Mouse (Mus musculus): ENCODE measurements around the gene Fam78a. TPM values are rescaled to one million over a fixed set of nuclear protein-coding genes. Genes with fewer than 3 reads are reported as not detected.
"Not testable (repeated sequence)": the region's sequence is repeated elsewhere in the genome, so short reads cannot be mapped to it uniquely, and the experiment has no call there.

Gene Fam78a
- total RNA-seq, 2 experiments from 2014 or later, result 4.5 to 5.3 TPM

DNA sequence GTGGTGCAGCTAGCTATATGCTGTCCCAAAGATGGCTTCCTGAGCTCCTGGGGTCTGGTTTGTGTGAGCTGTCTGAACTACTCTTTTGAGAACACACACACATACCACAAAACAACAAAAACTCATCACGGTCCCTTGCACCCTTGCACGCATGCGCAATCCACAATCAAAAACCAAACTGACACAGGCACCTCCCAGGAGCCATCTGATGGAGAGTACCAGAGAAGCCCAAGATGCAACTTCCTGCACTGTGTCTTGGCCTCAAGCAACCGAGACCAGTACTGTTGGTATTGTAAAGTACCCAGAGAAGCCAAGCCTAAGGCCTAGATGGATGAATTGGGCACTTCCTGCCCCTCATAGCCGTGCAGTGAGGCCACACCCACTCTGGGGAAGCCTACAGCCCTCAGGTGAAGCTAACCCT lies 19.3 kb downstream of the Fam78a start:
- DNase-seq, result no peak

DNA sequence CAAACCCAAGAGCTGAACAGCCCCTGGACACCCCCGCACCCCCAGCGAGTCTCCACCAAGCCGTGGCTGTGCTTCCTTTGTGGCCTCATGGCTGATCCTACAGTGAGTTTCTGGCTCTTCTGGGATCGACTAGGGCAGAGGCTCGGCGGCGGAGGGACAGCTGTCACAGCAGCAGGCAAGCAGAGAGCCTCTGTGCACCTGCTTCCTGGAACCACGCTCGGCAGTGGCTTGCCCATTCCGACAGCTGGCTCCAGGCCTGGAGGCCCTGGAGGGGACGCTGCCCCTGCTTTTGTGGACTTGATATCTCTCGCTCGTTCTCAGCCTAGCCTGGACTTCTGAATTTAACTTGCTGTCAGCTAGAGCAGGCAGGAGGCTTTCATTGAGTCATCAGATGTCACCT lies 19.7 kb downstream of the Fam78a start:
- DNase-seq, result no peak

DNA sequence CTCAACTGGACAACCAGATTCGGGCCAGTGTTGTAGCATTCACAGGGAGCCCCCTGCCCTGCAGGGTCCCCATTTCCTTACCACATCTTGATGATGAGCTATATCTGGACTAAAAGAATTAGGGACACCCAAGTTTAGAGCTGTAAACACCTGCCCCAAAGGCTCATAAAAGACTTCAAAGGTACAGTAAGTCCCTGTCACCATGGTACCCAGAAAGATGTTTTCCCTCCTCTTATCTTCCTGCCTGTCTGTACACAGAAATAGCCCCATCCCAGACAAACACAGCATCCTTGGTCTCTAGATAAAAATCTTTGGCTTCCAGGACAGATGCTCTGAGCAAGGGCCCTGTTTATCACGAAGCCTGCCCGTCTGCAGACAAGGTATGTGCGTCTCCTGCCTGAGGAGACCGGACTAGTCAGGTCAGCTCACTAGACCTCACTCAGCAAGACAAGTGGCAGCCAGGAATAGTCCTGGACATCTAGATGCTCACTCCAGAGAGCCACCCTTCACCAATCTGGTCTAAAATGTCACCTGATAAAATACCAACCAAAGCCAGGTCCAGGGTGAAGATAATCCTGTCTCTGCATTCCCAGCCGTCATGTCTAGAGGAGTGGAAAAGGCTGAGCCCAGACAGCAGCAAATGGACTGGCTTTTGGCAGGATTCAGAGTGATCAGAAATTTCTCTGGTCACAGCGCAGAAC lies 21.1 kb downstream of the Fam78a start:
- no peak for DNase-seq

DNA sequence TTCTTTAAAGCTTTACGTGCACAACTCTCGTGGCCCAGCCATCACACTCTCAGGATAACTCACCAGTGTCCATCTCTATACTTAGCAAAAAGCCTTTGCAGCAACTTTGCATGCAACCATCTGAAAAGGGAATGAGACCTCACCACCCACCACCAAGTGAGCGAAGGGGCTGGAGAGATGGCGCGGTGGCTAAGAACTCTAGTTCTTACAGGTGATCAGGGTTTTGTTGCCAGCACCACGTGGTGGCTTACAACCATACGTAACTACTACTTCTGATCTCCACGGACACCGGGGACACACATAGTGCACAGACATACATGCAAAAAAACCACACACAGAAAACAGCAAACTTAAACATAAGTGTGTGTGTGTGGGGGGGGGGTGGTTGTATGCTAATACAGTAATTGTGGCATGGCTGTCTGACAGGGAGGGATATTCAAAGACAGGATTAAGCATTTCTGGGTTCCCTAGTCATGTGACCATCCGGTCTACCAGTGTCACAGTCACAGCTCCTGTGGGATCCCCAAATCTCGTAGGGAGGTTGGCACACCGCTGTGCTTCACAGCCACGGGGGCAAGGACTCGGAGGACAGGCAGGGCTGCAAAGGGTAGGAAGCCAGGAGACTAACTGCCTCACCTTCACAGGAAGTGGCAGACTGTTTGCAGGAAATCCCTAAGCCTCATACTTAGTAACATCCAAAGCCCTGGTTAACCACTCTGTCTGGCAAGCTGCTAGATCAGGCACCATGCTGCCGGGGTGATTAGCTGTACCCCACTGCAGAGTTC lies 21.8 kb downstream of the Fam78a start:
- DNase-seq, result no peak

DNA sequence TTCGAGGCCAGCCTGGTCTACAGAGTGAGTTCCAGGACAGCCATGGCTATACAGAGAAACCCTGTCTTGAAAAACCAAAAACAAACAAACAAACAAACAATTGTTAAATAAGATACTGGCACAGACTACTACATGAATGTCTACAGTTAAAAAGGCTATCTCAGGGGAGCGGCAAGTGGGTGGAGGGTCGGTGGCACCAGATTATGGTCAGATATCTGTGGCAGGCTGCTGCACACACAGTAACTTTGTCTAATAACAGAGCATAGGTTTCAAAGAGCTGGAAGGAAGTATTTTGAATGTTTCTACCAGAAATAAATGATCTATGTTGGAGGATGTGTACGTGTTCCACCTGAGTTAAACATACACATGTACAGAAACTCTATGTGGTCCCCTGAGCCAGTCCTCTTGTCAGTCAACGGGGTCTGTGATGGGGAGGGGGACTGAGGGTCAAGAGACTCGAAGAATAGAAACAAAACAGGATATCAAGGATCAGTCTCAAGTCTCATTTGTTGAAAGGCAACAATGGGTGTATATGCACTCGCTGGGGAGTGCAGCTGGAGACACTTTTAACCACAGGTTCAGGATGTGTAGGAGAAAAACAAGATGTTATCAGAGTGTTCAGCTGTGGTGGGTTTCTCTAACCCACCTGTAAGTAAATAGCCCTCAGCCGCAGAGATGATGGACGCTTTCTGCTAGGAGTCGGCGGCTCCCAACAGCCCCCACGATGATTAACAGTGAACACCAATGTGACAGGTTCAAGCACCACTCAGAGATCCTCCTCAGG lies 22.7 kb downstream of the Fam78a start:
- no peak for DNase-seq

DNA sequence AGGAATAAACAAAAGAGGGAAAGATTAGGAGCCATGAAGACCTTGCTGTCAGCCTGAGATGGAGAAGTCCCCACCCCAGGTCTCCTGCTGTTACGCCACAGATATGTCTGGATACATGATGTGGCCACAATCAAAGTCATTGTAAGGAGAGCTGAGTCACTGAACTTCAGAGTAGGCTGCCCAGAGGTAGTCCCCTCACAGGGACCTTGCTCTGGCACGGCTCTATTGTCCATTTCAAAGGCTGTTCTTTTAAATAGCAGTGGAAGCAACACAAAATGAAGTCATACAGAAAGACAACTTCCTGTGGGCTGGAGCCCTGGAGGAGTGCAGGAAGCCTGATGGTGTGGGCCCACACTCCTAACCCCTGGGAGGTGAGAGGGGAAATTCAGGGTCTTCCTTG lies 23.5 kb downstream of the Fam78a start:
- DNase-seq, result no peak

DNA sequence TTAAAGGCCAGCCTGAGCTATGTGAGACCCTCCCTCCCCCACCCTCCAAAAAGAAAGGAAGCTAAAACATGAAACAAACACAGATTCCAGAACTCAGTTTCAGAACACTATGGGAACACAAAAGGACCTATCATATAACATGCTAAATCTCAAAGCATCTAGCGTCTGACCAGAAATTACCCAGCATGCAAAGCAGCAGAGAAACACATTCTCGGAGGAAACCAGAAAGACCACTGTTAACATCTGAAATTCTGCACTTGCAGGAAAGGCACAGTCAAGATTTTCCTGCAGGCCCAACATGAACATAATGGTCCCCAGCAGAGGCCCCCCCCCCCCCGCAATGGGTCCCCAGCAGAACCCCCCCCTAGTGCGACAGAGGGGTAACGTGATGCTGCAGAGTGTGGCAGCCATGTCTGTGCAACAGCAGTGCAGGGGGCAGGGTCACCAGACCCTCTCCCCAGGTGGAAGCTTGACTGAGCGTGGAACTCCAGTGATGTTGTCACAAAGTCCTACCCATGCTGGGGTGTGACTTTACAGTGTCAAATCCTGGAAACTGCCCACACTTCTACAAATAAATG lies 24.3 kb downstream of the Fam78a start:
- no peak for DNase-seq

DNA sequence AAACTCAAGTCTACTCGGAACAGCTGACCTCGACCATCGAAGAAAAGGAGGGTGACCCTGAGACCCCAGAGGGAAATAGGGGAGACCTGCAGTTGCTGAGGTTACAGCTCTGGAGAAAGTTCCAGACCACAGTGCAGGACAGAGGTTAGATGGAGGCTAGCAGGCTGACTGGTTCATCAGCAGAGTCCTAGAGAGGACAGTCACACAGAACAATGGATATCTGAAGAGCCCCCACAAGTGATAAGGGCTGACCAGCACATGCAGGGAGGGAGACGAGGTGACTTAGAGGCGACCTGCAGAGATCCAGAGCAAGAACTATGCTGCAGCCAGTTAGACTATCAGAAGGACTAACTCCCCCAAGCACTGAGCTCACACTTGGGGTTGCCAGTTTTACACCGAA lies 25.0 kb downstream of the Fam78a start:
- no peak for DNase-seq

DNA sequence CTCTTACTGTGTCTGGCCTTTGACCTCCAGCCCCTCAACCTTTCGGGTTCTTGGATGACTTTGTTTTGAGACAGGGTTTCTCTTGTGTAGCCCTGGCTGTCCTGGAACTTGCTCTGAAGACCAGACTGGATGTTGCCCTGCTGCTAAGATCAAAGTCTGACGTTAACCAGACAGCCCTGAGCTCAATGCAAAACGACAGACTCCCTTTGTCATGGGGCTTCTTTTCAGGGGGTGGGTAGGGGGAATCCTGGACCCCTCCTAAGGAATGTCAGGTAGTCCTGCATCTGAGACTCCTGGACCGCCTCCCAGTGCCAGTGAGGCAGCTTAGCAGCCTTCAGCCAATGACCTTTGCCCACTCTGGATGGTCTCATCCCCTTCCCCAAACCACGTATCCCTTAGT lies 25.9 kb downstream of the Fam78a start:
- DNase-seq, result no peak

DNA sequence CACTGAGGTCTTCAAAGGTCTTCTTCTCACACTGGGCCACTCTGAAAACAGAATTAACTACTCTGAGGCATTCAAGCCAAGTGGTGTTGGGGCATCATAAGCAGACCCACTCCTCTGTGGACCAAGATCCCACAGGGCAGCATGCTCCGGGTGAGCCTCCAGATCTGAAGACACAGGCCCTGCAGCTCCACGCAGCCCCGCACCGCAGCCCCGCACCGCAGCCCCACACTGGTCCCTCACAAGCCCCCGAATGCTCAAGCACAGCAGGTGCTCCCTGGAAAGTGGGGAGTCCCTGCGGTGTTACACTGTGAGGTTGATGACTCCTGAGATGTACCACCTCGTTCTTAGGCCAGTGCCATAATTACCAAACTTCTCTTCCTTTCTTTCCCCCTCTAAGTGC lies 26.4 kb downstream of the Fam78a start:
- DNase-seq, result no peak

DNA sequence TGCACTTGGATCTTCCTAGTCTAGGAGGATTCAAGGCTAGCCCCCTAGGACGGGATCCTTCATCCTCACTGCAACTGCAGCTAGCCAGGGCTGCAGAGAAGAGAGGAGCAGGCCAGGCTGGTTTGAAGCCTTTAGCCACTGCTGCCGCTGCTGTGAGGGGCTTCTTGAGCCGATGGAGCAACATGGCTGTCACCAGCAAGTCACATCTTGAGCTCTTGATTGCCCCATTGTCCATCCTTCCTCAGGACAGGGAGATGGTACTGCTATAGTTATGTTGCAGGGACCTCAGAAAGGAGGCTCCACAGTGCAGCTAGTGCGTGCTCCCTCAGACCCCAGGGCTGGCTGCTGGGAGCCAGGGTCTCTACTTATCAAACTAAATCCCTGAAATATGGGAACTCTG lies 26.9 kb downstream of the Fam78a start:
- no peak for DNase-seq

DNA sequence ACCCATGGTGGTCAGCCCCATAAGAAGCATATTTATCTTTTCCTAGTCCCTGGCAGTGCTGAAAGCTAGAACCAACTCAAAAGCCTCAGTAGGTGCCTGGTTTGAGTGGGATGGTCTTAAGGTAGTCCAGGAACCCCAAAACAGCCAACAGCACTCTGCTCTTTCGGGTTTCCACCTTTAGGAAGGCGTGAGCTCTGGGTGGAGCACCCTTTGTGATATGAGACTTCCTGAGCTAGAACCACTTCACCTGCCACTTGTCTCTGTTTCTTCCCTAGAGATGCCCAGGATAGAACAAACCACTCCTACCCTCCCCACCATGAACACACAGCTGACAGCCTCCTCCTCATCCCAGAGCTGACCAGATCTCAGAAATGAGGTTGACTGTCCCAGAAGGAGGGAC lies 27.3 kb downstream of the Fam78a start:
- DNase-seq, result no peak

DNA sequence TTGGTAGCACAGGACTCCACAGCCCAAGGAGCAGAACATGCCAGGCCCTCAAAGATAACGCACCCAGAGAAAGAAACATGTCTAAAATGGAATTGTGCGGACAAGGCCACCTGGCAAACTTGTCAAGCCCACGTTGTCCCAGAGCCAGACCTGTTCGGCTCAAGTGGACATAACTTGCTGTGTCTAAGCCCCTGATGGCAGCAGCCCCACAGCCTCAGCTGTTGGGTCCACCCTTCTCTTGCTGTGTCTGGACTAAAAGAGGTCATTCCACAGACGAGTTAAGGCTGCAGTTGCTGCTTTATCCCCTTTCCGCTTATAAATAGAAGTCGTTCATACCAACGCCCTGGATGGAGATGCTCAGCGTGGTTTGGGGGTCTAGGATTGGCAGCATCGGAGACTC lies 28.1 kb downstream of the Fam78a start:
- no peak for DNase-seq

DNA sequence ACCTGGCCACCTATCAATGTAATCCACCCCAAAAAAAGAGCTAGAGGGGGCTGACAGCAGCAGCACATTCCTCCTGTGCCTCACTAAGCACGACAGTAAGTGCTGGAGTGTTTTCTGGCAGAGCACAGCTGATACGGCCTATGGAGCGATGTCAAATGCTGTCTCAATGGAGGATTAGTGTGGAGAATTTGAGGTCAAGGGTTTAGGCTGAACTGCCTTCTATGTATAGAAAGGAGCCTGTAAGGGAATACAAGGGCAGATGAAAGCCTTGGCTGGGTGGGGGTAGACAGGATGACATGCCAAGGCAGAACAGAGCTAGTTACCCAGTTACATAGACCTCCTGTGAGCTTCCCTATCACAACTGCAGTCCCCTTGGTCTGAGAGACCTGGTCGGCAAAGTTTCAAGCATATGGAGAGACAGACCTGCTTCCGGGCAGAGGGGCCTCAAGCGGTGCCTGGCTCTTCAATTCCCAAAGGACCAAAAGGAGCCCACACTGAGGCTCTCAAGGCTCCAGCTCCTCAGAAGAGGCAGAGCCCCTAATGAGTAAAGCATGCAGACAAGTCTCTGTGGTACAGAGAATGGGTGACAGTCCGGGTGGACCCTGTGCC lies 29.2 kb downstream of the Fam78a start:
- no peak for DNase-seq

DNA sequence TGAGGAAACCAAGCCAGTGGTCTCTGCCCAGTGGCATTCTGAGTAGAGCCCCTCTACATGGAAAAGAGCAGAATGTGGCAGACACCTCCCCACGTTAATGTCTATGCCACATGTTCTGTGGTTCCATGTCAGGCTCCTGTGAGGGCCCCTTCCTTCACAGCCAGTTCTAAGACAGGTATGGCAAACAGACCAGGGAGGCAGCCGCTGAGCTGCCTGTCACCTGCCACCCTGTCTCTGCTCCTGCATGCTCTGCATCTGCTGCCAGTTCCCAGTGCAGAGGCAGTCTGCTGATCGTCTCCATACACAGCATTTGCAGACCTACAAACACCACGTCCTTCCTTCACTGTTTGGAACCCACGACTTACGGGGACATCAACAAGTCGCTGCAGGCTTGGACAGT lies 32.2 kb downstream of the Fam78a start:
- no peak for DNase-seq

DNA sequence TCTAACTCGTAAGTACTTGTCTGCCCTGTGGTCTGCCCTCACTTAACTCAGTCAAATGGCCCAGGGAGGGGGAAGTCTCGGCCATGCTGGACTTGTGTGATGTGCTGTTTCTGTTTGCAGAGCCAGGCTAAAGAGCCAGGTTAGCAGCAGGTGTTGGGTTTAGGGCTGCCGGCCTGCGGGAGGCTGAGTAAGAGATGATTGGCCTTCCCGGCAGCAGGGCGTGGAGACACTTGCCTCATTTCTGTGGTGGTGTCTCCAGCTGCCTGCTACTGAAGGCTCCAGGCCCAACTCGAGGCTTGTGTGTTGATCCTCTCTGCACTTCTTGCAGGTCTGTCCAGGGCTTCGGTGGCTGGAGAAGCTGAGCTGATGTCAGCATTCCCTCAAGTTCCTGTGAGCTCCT lies 32.9 kb downstream of the Fam78a start:
- no peak for DNase-seq

DNA sequence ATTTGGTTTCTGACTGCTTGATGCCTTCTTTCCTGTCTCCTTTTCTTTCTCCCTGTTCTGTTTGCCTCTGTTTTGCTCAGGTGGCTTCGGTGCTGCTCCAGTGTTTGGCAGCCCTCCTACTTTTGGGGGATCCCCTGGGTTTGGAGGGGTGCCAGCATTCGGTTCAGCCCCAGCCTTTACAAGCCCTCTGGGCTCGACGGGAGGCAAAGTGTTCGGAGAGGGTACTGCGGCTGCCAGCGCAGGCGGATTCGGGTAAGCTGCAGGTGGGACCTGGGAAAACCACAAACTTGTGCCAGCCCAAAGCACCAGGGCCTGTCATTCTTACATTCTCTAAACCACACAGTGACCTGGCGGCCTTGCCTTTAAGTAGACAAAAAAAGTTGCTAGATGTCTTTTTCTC lies 37.3 kb downstream of the Fam78a start:
- DNase-seq, result no peak

DNA sequence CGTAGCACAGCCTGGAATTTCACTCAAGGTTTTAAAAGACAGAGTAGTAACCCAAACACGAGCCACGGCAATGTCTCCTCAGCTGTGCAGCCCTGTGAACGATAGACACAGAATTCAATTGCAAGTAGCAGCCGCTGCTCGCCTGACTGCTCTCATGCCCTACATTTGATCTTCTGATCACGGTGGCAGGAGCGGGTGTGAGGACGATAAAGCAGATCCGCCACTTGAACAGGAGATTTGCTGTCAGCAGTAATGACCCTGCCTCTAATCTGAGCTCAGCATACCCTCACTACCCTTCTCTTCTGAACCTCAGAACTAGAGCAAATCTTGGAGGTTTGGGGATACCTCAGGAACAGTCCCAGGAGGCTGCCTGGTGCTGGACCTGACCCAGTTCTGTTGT lies 38.6 kb downstream of the Fam78a start:
- no peak for DNase-seq

DNA sequence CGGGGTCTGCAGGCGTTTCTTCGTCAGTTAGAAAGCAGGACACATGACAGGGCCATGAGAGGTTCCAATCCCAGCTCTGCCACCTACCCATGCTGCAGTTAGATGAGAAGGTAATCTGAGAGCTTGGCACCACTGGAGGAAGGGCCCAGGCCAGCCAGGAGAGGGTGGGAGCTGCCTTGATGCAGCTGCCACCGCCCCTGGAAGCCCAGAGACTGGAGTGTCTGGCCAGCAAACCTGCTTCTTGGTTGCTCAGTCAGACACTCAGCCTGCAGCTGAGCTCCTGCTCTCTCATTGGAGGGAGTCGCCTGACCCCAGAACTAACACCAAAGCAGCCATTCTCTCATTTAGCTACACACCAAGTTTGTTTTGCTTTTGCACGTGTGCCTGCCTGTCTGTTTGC lies 39.3 kb downstream of the Fam78a start:
- no peak for DNase-seq

DNA sequence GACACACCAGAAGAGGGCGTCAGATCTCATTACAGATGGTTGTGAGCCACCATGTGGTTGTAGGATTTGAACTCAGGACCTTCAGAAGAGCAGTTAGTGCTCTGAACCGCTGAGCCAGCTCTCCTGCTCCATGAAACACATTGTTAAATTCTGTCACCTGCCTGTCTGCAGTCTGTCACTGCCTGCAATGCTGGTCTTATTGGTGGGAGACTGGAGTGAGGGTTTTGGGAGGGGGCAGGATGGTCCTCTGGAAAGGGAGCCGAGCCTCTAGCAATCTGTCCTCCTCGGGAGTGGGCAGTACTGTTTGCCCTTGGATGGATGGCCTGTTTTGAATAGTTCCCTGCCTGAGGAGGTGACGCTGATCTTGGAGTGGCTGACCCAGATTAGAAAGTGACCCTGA lies 40.8 kb downstream of the Fam78a start:
- no peak for DNase-seq

DNA sequence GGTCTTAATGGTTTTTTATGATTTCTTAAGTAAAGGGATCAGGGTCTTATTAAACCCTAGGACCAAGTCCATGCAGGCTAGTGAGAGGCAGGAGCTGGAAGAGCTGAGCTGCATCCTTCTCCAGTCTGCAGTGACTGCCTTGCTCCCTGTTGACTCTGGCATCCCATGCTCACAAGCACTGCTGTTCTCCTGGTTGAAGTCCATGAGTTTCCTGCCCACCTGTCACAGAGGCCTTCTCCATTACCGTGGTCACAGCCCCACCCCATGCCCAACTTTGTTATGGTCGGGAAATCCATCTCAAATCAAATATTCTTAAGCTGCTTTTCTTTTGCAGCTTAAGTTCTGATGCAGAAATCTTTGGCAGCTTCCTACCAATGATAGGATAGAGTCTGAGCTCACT lies 43.6 kb downstream of the Fam78a start:
- no peak for DNase-seq

DNA sequence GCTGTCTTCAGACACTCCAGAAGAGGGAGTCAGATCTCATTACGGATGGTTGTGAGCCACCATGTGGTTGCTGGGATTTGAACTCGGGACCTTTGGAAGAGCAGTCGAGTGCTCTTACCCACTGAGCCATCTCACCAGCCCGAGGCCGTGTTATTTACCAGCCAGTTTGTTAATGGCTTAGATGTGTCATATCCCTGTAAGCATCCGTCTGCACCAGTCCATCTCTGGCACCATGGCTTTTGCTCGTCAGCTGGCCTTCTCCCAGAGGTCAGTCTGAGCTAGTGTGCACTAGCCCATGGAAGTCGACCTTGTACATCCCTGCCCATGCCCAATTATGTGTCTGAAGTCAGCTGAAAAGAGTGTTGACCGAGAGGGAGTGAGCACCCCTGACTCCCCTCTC lies 44.0 kb downstream of the Fam78a start:
- DNase-seq, result not testable (repeated sequence)

DNA sequence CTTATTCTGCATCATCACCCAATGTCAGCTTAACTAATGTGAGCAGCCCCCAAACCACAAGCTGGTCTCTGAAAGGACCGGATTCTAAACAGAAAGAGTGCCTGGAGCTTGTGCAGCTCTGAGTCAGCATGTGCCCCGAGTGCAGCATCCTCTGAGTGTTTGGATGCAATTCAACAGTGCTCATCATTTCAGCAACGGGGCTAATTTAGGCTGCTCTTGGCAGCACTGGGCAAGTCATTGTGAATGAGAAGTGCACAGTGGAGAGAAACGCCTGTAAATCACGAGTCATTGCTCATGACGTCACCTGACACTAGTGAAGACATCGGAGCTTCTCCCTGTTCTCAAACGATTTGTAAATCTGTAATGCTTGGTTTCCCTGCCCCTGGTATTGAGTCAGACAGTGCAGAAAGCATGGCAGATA lies 46.0 kb downstream of the Fam78a start:
- peak; percentile 52 to 58 for DNase-seq
